Mouse (Mus musculus): ENCODE measurements around the gene Klf7.

GRCm38 (mm10) chr1:64158766-64159165 lies 36.7 kb upstream of the Klf7 start:
- TF ChIP-seq CEBPB (IDR thresholded peaks at IDR 0.05; ENCODE audit: insufficient read depth, poor library complexity, severe bottlenecking), result no peak
- no peak for TF ChIP-seq MYOG (IDR thresholded peaks at IDR 0.05; ENCODE audit: control insufficient read depth in 1 of 3, insufficient read depth in 1 of 3, insufficient read length in 2 of 3, low read depth in 2 of 3)
- TF ChIP-seq POLR2A (IDR thresholded peaks at IDR 0.05; ENCODE audit: insufficient read length, low read depth), result no peak
- no peak for TF ChIP-seq USF1 (IDR thresholded peaks at IDR 0.05; ENCODE audit: low read depth)
